Mouse (Mus musculus): Measurements from ENCODE around the gene Zfp804a. TPM values are rescaled to one million over a fixed set of nuclear protein-coding genes. Genes with fewer than 3 reads are reported as not detected.

The Zfp804a gene
- total and polyA plus RNA-seq, 2 experiments from 2014 or later = 10.4 to 14.9 TPM

DNA sequence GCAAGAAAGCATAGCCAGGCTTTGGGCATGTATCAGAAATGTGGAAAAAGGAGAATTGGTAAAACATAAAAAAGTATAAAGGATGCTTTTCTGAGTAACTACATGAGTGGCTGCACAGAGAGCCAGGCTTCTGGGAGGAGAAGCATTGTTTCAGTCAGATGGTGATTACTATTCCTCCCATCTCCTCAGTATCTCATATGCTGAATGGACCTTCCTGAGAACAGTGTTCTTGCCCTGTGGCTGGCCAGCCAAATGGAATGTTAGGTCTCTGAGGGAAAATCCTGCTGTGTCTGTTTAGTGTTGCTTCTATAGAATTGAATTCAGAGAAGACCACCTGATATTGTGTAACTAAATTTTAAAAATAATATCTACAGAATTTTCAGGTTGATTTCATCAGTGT, 193.0 kb downstream of the Zfp804a start:
- Histone ChIP-seq H3K27ac (no peak overlapping the region), H3K4me3 (ENCODE audit: low read length) (no peak overlapping the region), H3K36me3 (ENCODE audit: insufficient read depth, low read length) (no peaks in the 10 kb centered on the region), H3K27me3 (ENCODE audit: insufficient read depth, low read length) (no peaks in the 10 kb centered on the region), H3K4me2 (ENCODE audit: low read depth, low read length) (no peak overlapping the region), H3K4me1 (ENCODE audit: insufficient read depth, low read length) (no peaks in the 10 kb centered on the region), H3K9ac (replicated peaks; ENCODE audit: low read length) (no peak overlapping the region), H3K9me3 (ENCODE audit: low read length) (no peaks in the 10 kb centered on the region)
- ATAC-seq (no peak), DNase-seq (ENCODE audit: low spot score) (no peak)
- no peak for TF ChIP-seq CTCF (IDR thresholded peaks at IDR 0.05; ENCODE audit: low read depth)

DNA sequence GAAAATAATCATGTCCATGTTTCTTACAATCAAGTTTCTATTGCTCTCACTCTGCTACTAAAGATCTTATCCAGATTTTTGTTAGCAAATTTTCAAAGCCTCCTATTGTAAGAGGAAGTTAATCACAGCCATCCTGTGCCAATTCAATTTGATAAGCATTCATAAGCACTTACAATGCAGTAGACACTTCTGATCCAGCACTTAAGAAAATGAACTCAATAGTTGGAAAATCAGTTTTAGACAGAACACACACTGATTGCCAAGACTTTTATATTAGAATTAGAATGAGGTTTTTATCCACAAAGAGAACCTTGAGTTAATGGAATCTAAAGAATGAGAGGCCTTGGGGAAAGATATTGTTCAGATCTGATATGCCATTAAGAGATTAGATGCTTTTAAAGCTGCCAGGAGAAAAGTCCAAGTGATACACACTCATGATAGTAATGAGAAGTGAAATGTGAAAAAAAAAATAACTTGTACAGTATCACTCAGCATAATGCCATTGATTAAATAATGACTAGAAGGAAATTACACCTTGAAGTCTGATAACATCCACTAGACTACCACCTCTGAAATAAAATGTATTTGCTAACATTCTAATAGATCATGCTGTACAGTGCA, 194.0 kb downstream of the Zfp804a start:
- ATAC-seq (no peak), DNase-seq (ENCODE audit: low spot score) (no peak)
- no peak overlapping the region for H3K4me3 ChIP-seq (ENCODE audit: low read length)
- no peaks in the 10 kb centered on the region for H3K9me3 ChIP-seq (ENCODE audit: low read length)
- H3K27ac ChIP-seq = no peak overlapping the region
- H3K27me3 ChIP-seq (ENCODE audit: insufficient read depth, low read length) = no peaks in the 10 kb centered on the region
- H3K36me3 ChIP-seq (ENCODE audit: insufficient read depth, low read length) = no peaks in the 10 kb centered on the region
- H3K4me2 ChIP-seq (ENCODE audit: low read depth, low read length) = no peak overlapping the region
- no peak overlapping the region for H3K9ac ChIP-seq (replicated peaks; ENCODE audit: low read length)
- H3K4me1 ChIP-seq (ENCODE audit: insufficient read depth, low read length) = no peaks in the 10 kb centered on the region
- TF ChIP-seq CTCF (IDR thresholded peaks at IDR 0.05; ENCODE audit: low read depth) = no peak

DNA sequence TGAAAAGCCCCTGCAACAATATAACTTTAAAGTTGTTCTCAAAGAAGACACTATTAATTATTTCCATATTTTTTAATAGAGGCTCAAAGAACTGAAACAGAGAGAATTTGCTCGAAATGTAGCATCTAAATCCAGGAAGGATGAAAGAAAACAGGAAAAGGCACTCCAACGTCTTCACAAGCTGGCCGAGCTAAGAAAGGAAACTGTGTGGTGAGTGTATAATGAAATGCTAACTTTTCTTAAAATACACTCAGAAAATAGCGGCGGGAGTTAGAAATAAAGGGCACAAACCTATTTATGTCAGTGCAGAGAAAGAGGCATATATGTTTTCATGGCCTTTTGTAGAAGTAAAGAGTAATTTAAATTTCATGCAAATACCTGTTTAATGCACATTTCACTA, 200.4 kb downstream of the Zfp804a start:
- 83% methylated on average over 5 of the region's 5 CpGs for WGBS
- TF ChIP-seq CTCF (IDR thresholded peaks at IDR 0.05; ENCODE audit: low read depth) = no peak
- Histone ChIP-seq H3K36me3 (ENCODE audit: insufficient read depth, low read length) (no peaks in the 10 kb centered on the region), H3K4me3 (ENCODE audit: low read length) (no peak overlapping the region), H3K27ac (no peak overlapping the region), H3K4me2 (ENCODE audit: low read depth, low read length) (no peak overlapping the region), H3K9ac (replicated peaks; ENCODE audit: low read length) (no peak overlapping the region), H3K4me1 (ENCODE audit: insufficient read depth, low read length) (no peaks in the 10 kb centered on the region), H3K9me3 (ENCODE audit: low read length) (no peaks in the 10 kb centered on the region), H3K27me3 (ENCODE audit: insufficient read depth, low read length) (no peaks in the 10 kb centered on the region)
- ATAC-seq (no peak), DNase-seq (ENCODE audit: low spot score) (no peak)

DNA sequence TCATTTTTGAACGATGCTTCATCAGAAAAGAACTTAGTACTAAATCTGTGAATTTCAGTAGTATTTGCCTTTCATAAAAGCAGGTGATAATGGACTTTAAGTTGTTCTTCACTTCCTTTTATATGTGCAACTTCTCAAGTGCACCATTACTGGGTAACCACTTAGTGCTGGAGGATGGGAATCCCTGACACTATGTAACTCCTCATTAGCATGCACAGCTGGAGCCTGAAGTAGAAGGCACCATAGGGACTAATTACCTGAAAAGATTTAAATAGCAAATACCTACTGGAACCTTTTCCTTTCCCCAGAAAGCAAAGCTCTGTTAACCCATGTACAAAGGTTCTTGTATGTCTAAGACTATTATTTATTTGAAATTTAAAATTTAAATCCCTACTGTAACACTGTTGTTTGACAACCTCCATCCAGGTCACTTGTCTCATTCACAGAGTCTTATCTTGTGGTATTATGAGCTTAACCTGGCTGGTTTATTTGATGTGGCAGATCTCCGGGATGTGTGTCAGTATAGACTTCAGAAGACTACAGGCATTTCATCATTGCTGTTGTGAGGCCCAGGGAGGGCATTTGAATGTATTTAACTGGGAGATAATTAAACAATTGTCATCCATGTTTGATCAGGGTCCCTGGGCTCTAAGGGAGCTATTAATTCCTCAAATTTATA, 229.7 kb downstream of the Zfp804a start:
- Histone ChIP-seq H3K4me3 (ENCODE audit: low read length) (no peak overlapping the region), H3K9ac (replicated peaks; ENCODE audit: low read length) (no peak overlapping the region), H3K9me3 (ENCODE audit: low read length) (no peaks in the 10 kb centered on the region), H3K36me3 (ENCODE audit: insufficient read depth, low read length) (no peaks in the 10 kb centered on the region), H3K27ac (no peak overlapping the region), H3K4me2 (ENCODE audit: low read depth, low read length) (no peak overlapping the region), H3K4me1 (ENCODE audit: insufficient read depth, low read length) (no peaks in the 10 kb centered on the region), H3K27me3 (ENCODE audit: insufficient read depth, low read length) (no peaks in the 10 kb centered on the region)
- TF ChIP-seq CTCF (IDR thresholded peaks at IDR 0.05; ENCODE audit: low read depth) = no peak
- WGBS = 72% methylated on average over 2 of the region's 2 CpGs
- peak; percentile 19 for DNase-seq (ENCODE audit: low spot score)
- ATAC-seq = no peak

DNA sequence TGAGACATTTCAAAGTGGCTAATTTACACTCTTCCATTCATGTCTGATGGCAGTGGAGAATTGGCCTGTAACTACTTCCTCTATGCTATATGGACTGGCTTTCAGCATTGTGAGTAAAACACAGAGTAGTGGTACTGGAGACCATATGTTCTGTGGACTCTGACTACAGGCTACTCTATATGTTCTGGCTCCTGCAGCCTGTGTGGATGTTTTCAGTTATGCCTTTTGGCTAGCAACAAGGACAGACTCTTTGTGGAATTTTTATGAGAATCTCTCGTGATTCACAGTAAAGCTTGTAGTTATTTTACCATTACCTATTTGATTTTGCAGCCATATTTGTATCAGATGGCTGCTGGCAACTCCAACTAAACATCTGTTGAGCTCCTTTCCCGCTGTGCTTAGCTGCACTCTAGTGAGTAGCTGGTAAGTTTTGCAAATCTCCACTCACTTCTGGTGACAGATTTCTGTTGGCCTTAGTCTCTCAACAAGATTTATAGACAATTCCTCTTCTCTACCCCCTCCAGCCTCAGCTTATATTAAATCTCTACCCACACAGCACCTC, 242.0 kb downstream of the Zfp804a start:
- Histone ChIP-seq H3K4me1 (ENCODE audit: insufficient read depth, low read length) (no peaks in the 10 kb centered on the region), H3K27me3 (ENCODE audit: insufficient read depth, low read length) (no peaks in the 10 kb centered on the region), H3K9me3 (ENCODE audit: low read length) (no peaks in the 10 kb centered on the region), H3K27ac (no peak overlapping the region), H3K9ac (replicated peaks; ENCODE audit: low read length) (no peak overlapping the region), H3K36me3 (ENCODE audit: insufficient read depth, low read length) (no peaks in the 10 kb centered on the region), H3K4me2 (ENCODE audit: low read depth, low read length) (no peak overlapping the region), H3K4me3 (ENCODE audit: low read length) (no peak overlapping the region)
- no peak for DNase-seq (ENCODE audit: low spot score)
- WGBS = 72% methylated on average over 2 of the region's 2 CpGs
- ATAC-seq = no peak
- TF ChIP-seq CTCF (IDR thresholded peaks at IDR 0.05; ENCODE audit: low read depth) = no peak

Data from hindbrain, postnatal 0 days (tissue).